Mouse (Mus musculus): ENCODE measurements around the gene Zfp91. TPM values are rescaled to one million over a fixed set of nuclear protein-coding genes. Genes with fewer than 3 reads are reported as not detected.

Gene Zfp91
- polyA plus RNA-seq, 1 experiment from 2014 or later = 10.8 TPM

DNA sequence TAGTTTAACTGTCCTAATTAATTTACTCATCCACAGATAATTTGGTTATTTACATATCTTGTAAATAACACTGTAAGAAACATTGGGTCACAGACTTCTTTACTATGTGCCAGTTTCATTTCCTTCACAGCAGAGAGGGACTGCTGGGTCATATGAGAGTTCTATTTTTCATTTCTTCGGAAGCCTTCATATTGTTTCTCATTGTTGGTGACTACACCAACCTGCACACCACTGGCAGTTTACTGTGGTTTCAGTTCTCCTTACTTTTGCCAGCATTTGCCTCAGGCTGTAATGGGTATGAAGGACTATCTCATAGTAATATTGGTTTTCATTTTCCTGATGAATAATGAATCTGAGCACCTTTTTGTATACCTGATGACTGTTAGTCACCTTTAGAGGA, 22.6 kb upstream of the Zfp91 start:
- Histone ChIP-seq H3K4me2 (no peak overlapping the region), H3K27ac (ENCODE audit: low read depth) (no peak overlapping the region), H3K36me3 (ENCODE audit: insufficient read depth) (no peaks in the 10 kb centered on the region), H3K27me3 (ENCODE audit: insufficient read depth, low read length) (no peaks in the 10 kb centered on the region), H3K9me3 (ENCODE audit: low read depth, low read length) (no peaks in the 10 kb centered on the region), H3K4me3 (ENCODE audit: low read depth, low read length) (no peak overlapping the region), H3K4me1 (ENCODE audit: insufficient read depth) (no peaks in the 10 kb centered on the region), H3K9ac (no peak overlapping the region)
- ATAC-seq (ENCODE audit: insufficient read depth) (no peak), DNase-seq (no peak)
- 71% methylated on average over 1 of the region's 1 CpGs for WGBS
- no peak for TF ChIP-seq CTCF (IDR thresholded peaks at IDR 0.05; ENCODE audit: low read depth)

GRCm38 (mm10) chr19:12813883-12814282, 18.0 kb upstream of the Zfp91 start:
- Histone ChIP-seq H3K4me1 (ENCODE audit: insufficient read depth) (no peaks in the 10 kb centered on the region), H3K9ac (no peak overlapping the region), H3K9me3 (ENCODE audit: low read depth, low read length) (no peaks in the 10 kb centered on the region), H3K36me3 (ENCODE audit: insufficient read depth) (no peaks in the 10 kb centered on the region), H3K4me2 (no peak overlapping the region), H3K27ac (ENCODE audit: low read depth) (no peak overlapping the region), H3K27me3 (ENCODE audit: insufficient read depth, low read length) (no peaks in the 10 kb centered on the region), H3K4me3 (ENCODE audit: low read depth, low read length) (no peak overlapping the region)
- DNase-seq (no peak), ATAC-seq (ENCODE audit: insufficient read depth) (no peak)
- WGBS = 73% methylated on average over 1 of the region's 1 CpGs
- no peak for TF ChIP-seq CTCF (IDR thresholded peaks at IDR 0.05; ENCODE audit: low read depth)

GRCm38 (mm10) chr19:12812644-12813364, 16.9 kb upstream of the Zfp91 start:
- WGBS = 54% methylated on average over 1 of the region's 1 CpGs
- no peak for TF ChIP-seq CTCF (IDR thresholded peaks at IDR 0.05; ENCODE audit: low read depth)
- Histone ChIP-seq H3K36me3 (ENCODE audit: insufficient read depth) (no peaks in the 10 kb centered on the region), H3K4me1 (ENCODE audit: insufficient read depth) (no peaks in the 10 kb centered on the region), H3K4me2 (no peak overlapping the region), H3K4me3 (ENCODE audit: low read depth, low read length) (no peak overlapping the region), H3K27ac (ENCODE audit: low read depth) (no peak overlapping the region), H3K9me3 (ENCODE audit: low read depth, low read length) (no peaks in the 10 kb centered on the region), H3K27me3 (ENCODE audit: insufficient read depth, low read length) (no peaks in the 10 kb centered on the region), H3K9ac (no peak overlapping the region)
- DNase-seq = no peak
- no peak for ATAC-seq (ENCODE audit: insufficient read depth)

DNA sequence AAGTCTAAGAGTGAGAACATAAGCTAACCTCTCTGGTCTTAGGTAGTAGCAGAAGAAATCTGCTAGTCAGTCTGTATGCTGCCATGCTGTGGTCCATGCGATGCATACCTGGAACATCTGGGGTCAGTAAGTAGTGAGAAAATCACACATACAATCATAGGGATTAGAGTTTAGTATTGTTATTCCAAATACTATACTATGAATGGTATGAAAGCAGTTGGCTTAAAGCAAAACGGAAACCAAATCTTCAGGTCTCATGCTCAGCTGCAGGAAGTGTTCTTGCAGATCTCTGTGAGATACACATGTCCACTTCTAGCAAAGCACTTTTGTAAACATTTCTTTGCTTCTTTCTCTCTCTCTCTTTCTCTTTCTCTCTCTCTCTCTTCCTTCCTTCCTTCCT, 10.3 kb upstream of the Zfp91 start:
- 73% methylated on average over 2 of the region's 2 CpGs for WGBS
- Histone ChIP-seq H3K9me3 (ENCODE audit: low read depth, low read length) (no peaks in the 10 kb centered on the region), H3K4me3 (ENCODE audit: low read depth, low read length) (no peak overlapping the region), H3K27me3 (ENCODE audit: insufficient read depth, low read length) (no peaks in the 10 kb centered on the region), H3K4me2 (no peak overlapping the region), H3K4me1 (ENCODE audit: insufficient read depth) (no peaks in the 10 kb centered on the region), H3K36me3 (ENCODE audit: insufficient read depth) (no peaks in the 10 kb centered on the region), H3K9ac (no peak overlapping the region), H3K27ac (ENCODE audit: low read depth) (no peak overlapping the region)
- TF ChIP-seq CTCF (IDR thresholded peaks at IDR 0.05; ENCODE audit: low read depth) = no peak
- no peak for DNase-seq
- ATAC-seq (ENCODE audit: insufficient read depth) = no peak

DNA sequence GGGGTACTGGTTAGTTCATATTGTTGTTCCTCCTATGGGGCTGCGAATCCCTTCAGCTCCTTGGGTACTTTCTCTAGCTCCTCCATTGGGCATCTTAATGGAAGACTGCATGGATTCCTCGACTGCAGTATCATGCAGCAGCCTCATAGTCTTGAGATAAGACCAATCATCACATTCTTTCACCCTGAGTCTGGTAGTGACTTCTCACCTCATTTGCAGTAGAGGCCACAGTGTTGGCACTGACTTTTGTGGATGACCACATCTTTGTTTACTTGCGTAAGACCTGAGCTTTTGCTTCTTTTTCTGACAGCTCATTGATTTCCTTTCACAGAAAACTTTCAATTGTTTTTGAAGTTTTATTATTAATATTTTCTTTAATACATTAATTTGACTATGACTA, 9.8 kb upstream of the Zfp91 start:
- Histone ChIP-seq H3K9ac (no peak overlapping the region), H3K4me2 (no peak overlapping the region), H3K27ac (ENCODE audit: low read depth) (no peak overlapping the region), H3K9me3 (ENCODE audit: low read depth, low read length) (no peaks in the 10 kb centered on the region), H3K36me3 (ENCODE audit: insufficient read depth) (no peaks in the 10 kb centered on the region), H3K27me3 (ENCODE audit: insufficient read depth, low read length) (no peaks in the 10 kb centered on the region), H3K4me1 (ENCODE audit: insufficient read depth) (no peaks in the 10 kb centered on the region), H3K4me3 (ENCODE audit: low read depth, low read length) (no peak overlapping the region)
- no peak for TF ChIP-seq CTCF (IDR thresholded peaks at IDR 0.05; ENCODE audit: low read depth)
- 74% methylated on average over 3 of the region's 3 CpGs for WGBS
- no peak for ATAC-seq (ENCODE audit: insufficient read depth)
- DNase-seq = no peak

- H3K27me3 ChIP-seq (ENCODE audit: insufficient read depth, low read length) = no peaks in the 10 kb centered on the region
- no peak overlapping the region for H3K27ac ChIP-seq (ENCODE audit: low read depth)
- no peaks in the 10 kb centered on the region for H3K36me3 ChIP-seq (ENCODE audit: insufficient read depth)
- no peaks in the 10 kb centered on the region for H3K4me1 ChIP-seq (ENCODE audit: insufficient read depth)
- H3K9me3 ChIP-seq (ENCODE audit: low read depth, low read length) = no peaks in the 10 kb centered on the region
- 88% methylated on average over 1 of the region's 1 CpGs for WGBS
- no peak overlapping the region for H3K4me2 ChIP-seq
- no peak overlapping the region for H3K4me3 ChIP-seq (ENCODE audit: low read depth, low read length)
- ATAC-seq (ENCODE audit: insufficient read depth) = no peak
- TF ChIP-seq CTCF (IDR thresholded peaks at IDR 0.05; ENCODE audit: low read depth) = no peak
- H3K9ac ChIP-seq = no peak overlapping the region
- no peak for DNase-seq
Observed at GRCm38 (mm10) chr19:12804237-12804636, 8.3 kb upstream of the Zfp91 start.

GRCm38 (mm10) chr19:12802830-12803229, 6.9 kb upstream of the Zfp91 start:
- H3K36me3 ChIP-seq (ENCODE audit: insufficient read depth) = no peaks in the 10 kb centered on the region
- no peak overlapping the region for H3K4me2 ChIP-seq
- ATAC-seq (ENCODE audit: insufficient read depth) (no peak), DNase-seq (no peak)
- WGBS = 75% methylated on average over 3 of the region's 3 CpGs
- no peak for TF ChIP-seq CTCF (IDR thresholded peaks at IDR 0.05; ENCODE audit: low read depth)
- H3K27ac ChIP-seq (ENCODE audit: low read depth) = no peak overlapping the region
- H3K4me1 ChIP-seq (ENCODE audit: insufficient read depth) = no peaks in the 10 kb centered on the region
- H3K27me3 ChIP-seq (ENCODE audit: insufficient read depth, low read length) = no peaks in the 10 kb centered on the region
- no peak overlapping the region for H3K4me3 ChIP-seq (ENCODE audit: low read depth, low read length)
- no peak overlapping the region for H3K9ac ChIP-seq
- no peaks in the 10 kb centered on the region for H3K9me3 ChIP-seq (ENCODE audit: low read depth, low read length)
